Mouse (Mus musculus) CH12.LX (cell line): ENCODE data around the gene Mxd1.

Source experiments
- EP300 ChIP-seq: IDR thresholded peaks from 2 replicates; pipeline ENCODE4 v1.6.1; 2011; ENCODE audit warnings: low read length, improper control_type of control experiment
- MAX ChIP-seq: IDR thresholded peaks from 2 replicates; pipeline ENCODE4 v1.6.1; 2011; ENCODE audit warnings: low read length, improper control_type of control experiment

GRCm38 (mm10) chr6:86708072-86708774, 39.3 kb upstream of the Mxd1 start:
- no peak for TF ChIP-seq MAX
- TF ChIP-seq EP300 = no peak
